Mouse (Mus musculus): ENCODE measurements around the gene Enox1. TPM values are rescaled to one million over a fixed set of nuclear protein-coding genes. Genes with fewer than 3 reads are reported as not detected.

Enox1 gene
- total and polyA plus RNA-seq, 3 experiments = 0.23 to 0.80 (median 0.78) TPM

- H3K36me3 ChIP-seq (ENCODE audit: control insufficient read depth, insufficient read depth, low read length) = no peaks in the 10 kb centered on the region
- 86% methylated on average over 2 of the region's 2 CpGs for WGBS
- H3K9ac ChIP-seq (ENCODE audit: low read depth, low read length) = no peak overlapping the region
- H3K4me3 ChIP-seq = no peak overlapping the region
- no peak for TF ChIP-seq EP300 (IDR thresholded peaks at IDR 0.05; ENCODE audit: insufficient read depth, low read depth, low read length)
- no peak for TF ChIP-seq CTCF (IDR thresholded peaks at IDR 0.05)
- intact Hi-C loops (cut with DNase I) = no loop called here
- no peak overlapping the region for H3K27ac ChIP-seq
- DNase-seq = no peak
- H3K79me2 ChIP-seq (replicated peaks; ENCODE audit: control insufficient read depth, insufficient read depth, low read length) = no peaks in the 10 kb centered on the region
- H3K4me1 ChIP-seq (ENCODE audit: control insufficient read depth, insufficient read depth, low read length) = no peaks in the 10 kb centered on the region
- H3K27me3 ChIP-seq (ENCODE audit: control insufficient read depth, insufficient read depth, low read length) = no peaks in the 10 kb centered on the region
Observed at GRCm38 (mm10) chr14:77491731-77492130, 335.2 kb downstream of the Enox1 start.

DNA sequence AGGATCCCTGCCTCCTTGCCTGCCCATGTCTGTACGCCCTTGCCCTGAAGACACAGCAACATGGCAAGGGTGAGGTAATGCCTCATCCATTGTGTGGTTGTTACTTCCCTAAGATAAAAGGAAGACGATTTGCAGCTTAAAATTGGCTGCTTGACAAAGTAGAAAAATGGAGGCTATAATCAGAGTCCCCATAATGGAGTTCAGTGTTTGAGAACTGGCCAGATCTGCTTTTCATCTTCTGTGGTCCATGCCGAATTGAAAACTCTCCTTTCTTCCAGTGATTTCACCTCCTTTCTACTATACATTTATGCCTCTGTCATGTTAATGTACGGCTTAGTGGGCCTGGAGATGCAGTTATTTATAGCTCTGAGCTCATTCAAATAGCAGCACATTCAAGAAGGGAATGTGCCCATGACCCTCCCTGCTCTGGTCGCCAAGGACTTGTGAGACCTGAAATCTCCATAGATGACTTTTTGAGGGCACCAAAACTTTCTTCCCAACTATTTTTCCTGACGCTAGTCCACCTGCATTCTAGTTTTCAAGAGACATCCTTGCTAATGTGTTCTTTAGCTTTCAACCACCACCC is 343.5 kb downstream of the Enox1 start:
- intact Hi-C loops (cut with DNase I) = no loop called here
- no peak overlapping the region for H3K4me3 ChIP-seq
- H3K27me3 ChIP-seq (ENCODE audit: control insufficient read depth, insufficient read depth, low read length) = no peaks in the 10 kb centered on the region
- WGBS = 33% methylated on average over 6 of the region's 6 CpGs
- no peaks in the 10 kb centered on the region for H3K79me2 ChIP-seq (replicated peaks; ENCODE audit: control insufficient read depth, insufficient read depth, low read length)
- no peak for TF ChIP-seq CTCF (IDR thresholded peaks at IDR 0.05)
- TF ChIP-seq EP300 (IDR thresholded peaks at IDR 0.05; ENCODE audit: insufficient read depth, low read depth, low read length) = no peak
- no peak for TF ChIP-seq POLR2A (IDR thresholded peaks at IDR 0.05; ENCODE audit: insufficient read depth, low read depth, low read length)
- peak overlapping the region; percentile 83 for H3K27ac ChIP-seq
- H3K4me1 ChIP-seq (ENCODE audit: control insufficient read depth, insufficient read depth, low read length) = peaks cover 3% of the 10 kb centered on the region
- H3K36me3 ChIP-seq (ENCODE audit: control insufficient read depth, insufficient read depth, low read length) = no peaks in the 10 kb centered on the region; the same call in 1 of the 2 replicates
- DNase-seq = no peak
- H3K9ac ChIP-seq (ENCODE audit: low read depth, low read length) = no peak overlapping the region

GRCm38 (mm10) chr14:77504458-77505135 is 348.0 kb downstream of the Enox1 start:
- WGBS = 67% methylated on average over 12 of the region's 12 CpGs
- Histone ChIP-seq H3K27me3 (ENCODE audit: control insufficient read depth, insufficient read depth, low read length) (no peaks in the 10 kb centered on the region), H3K79me2 (replicated peaks; ENCODE audit: control insufficient read depth, insufficient read depth, low read length) (no peaks in the 10 kb centered on the region), H3K36me3 (ENCODE audit: control insufficient read depth, insufficient read depth, low read length) (no peaks in the 10 kb centered on the region; the same call in 1 of the 2 replicates), H3K4me1 (ENCODE audit: control insufficient read depth, insufficient read depth, low read length) (peaks cover 3% of the 10 kb centered on the region), H3K27ac (no peak overlapping the region), H3K4me3 (no peak overlapping the region), H3K9ac (ENCODE audit: low read depth, low read length) (no peak overlapping the region)
- intact Hi-C loops (cut with DNase I) = no loop called here
- no peak for DNase-seq
- no peak for TF ChIP-seq EP300 (IDR thresholded peaks at IDR 0.05; ENCODE audit: insufficient read depth, low read depth, low read length)
- TF ChIP-seq CTCF (IDR thresholded peaks at IDR 0.05) = no peak
- TF ChIP-seq POLR2A (IDR thresholded peaks at IDR 0.05; ENCODE audit: insufficient read depth, low read depth, low read length) = no peak

DNA sequence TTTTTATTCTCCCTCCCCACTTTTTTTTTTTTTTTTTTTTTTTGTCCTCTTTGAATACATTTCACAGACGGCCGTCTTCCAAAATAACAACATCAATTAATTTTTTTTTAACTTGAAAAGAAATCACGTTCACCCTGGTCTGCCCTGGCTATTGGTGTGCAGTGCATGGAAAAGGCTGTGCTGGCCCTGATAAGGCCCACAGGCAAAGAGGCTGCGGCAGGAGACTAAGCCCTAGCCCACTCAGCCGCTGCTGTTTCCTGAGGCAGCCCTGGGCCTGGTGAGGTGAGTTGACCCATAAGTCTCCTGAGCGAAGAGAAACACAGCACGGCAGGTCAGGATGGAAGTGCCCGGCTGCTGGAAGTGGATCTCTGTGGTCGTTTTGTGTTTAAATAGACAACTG is 349.8 kb downstream of the Enox1 start:
- WGBS = 70% methylated on average over 9 of the region's 9 CpGs
- Histone ChIP-seq H3K4me3 (no peak overlapping the region), H3K27me3 (ENCODE audit: control insufficient read depth, insufficient read depth, low read length) (no peaks in the 10 kb centered on the region), H3K36me3 (ENCODE audit: control insufficient read depth, insufficient read depth, low read length) (no peaks in the 10 kb centered on the region), H3K27ac (no peak overlapping the region), H3K9ac (ENCODE audit: low read depth, low read length) (no peak overlapping the region), H3K79me2 (replicated peaks; ENCODE audit: control insufficient read depth, insufficient read depth, low read length) (no peaks in the 10 kb centered on the region), H3K4me1 (ENCODE audit: control insufficient read depth, insufficient read depth, low read length) (no peaks in the 10 kb centered on the region)
- DNase-seq = no peak
- intact Hi-C loops (cut with DNase I) = no loop called here
- no peak for TF ChIP-seq EP300 (IDR thresholded peaks at IDR 0.05; ENCODE audit: insufficient read depth, low read depth, low read length)
- TF ChIP-seq CTCF (IDR thresholded peaks at IDR 0.05) = no peak
- TF ChIP-seq POLR2A (IDR thresholded peaks at IDR 0.05; ENCODE audit: insufficient read depth, low read depth, low read length) = no peak

DNA sequence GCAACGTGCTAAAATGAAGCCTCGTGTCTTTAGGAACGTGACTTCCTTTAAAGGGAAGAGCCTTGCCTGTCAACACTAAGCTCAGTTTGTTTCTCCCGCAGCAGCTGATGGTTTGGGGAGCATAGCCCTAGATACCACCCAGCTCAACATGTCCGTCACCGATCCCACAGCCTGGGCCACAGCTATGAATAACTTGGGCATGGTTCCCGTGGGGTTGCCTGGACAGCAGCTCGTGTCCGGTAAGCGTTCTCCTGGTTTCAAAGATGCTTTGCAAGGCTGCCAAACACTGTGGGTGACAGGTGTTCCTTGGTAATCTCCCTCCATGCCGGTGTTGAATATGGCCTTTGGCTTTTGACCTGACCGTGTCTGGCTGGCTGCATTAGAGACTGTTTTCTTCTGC is 351.5 kb downstream of the Enox1 start:
- no peaks in the 10 kb centered on the region for H3K27me3 ChIP-seq (ENCODE audit: control insufficient read depth, insufficient read depth, low read length)
- H3K27ac ChIP-seq = no peak overlapping the region
- H3K9ac ChIP-seq (ENCODE audit: low read depth, low read length) = no peak overlapping the region
- intact Hi-C loops (cut with DNase I) = no loop called here
- H3K4me1 ChIP-seq (ENCODE audit: control insufficient read depth, insufficient read depth, low read length) = no peaks in the 10 kb centered on the region
- H3K79me2 ChIP-seq (replicated peaks; ENCODE audit: control insufficient read depth, insufficient read depth, low read length) = no peaks in the 10 kb centered on the region
- H3K4me3 ChIP-seq = no peak overlapping the region
- 45% methylated on average over 12 of the region's 12 CpGs for WGBS
- peak; percentile 36 to 59 for DNase-seq
- TF ChIP-seq POLR2A (IDR thresholded peaks at IDR 0.05; ENCODE audit: insufficient read depth, low read depth, low read length) (no peak), CTCF (IDR thresholded peaks at IDR 0.05) (no peak), EP300 (IDR thresholded peaks at IDR 0.05; ENCODE audit: insufficient read depth, low read depth, low read length) (no peak)
- H3K36me3 ChIP-seq (ENCODE audit: control insufficient read depth, insufficient read depth, low read length) = no peaks in the 10 kb centered on the region

GRCm38 (mm10) chr14:77509042-77509441 is 352.5 kb downstream of the Enox1 start:
- WGBS = 77% methylated on average over 6 of the region's 6 CpGs
- Histone ChIP-seq H3K36me3 (ENCODE audit: control insufficient read depth, insufficient read depth, low read length) (no peaks in the 10 kb centered on the region), H3K4me3 (no peak overlapping the region), H3K27me3 (ENCODE audit: control insufficient read depth, insufficient read depth, low read length) (no peaks in the 10 kb centered on the region), H3K79me2 (replicated peaks; ENCODE audit: control insufficient read depth, insufficient read depth, low read length) (no peaks in the 10 kb centered on the region), H3K4me1 (ENCODE audit: control insufficient read depth, insufficient read depth, low read length) (no peaks in the 10 kb centered on the region), H3K9ac (ENCODE audit: low read depth, low read length) (no peak overlapping the region), H3K27ac (no peak overlapping the region)
- DNase-seq = no peak
- TF ChIP-seq EP300 (IDR thresholded peaks at IDR 0.05; ENCODE audit: insufficient read depth, low read depth, low read length) = no peak
- TF ChIP-seq CTCF (IDR thresholded peaks at IDR 0.05) = no peak
- TF ChIP-seq POLR2A (IDR thresholded peaks at IDR 0.05; ENCODE audit: insufficient read depth, low read depth, low read length) = no peak
- intact Hi-C loops (cut with DNase I) = no loop called here
